Mouse (Mus musculus) stomach, postnatal 0 days (tissue): ENCODE data around the gene C4bp. TPM values are rescaled to one million over a fixed set of nuclear protein-coding genes. Genes with fewer than 3 reads are reported as not detected.

ENCODE experiments used
- ATAC-seq: fragments of 200-750 bp; cut with Nextera tagmentation; 2 replicates; pipeline ENCODE4 v1.8.0; 2017; ENCODE audit not compliant: low FRiP score, low TSS enrichment
- DNase-seq: peaks from one replicate; pipeline ENCODE4 v3.0.0-alpha.2; 2016; ENCODE audit warnings: low spot score
- H3K27ac ChIP-seq: fragments of 300-500 bp; sonication (generic); replicated peaks from 2 replicates; pipeline ENCODE4 v1.5.1; 2014; ENCODE audit warnings: mild to moderate bottlenecking, control low read depth
- H3K27me3 ChIP-seq: fragments of 300-500 bp; sonication (generic); 2 replicates; pipeline ENCODE4 v1.6.1; 2014; ENCODE audit warnings: low read length; ENCODE audit not compliant: control insufficient read depth, insufficient read depth
- H3K36me3 ChIP-seq: fragments of 300-500 bp; sonication (generic); 2 replicates; pipeline ENCODE4 v1.6.1; 2014; ENCODE audit warnings: low read length, mixed read lengths; ENCODE audit not compliant: control insufficient read depth, insufficient read depth
- H3K4me1 ChIP-seq: fragments of 300-500 bp; sonication (generic); replicated peaks from 2 replicates; pipeline ENCODE4 v1.6.1; 2014; ENCODE audit warnings: antibody characterized with exemption; ENCODE audit not compliant: control insufficient read depth, insufficient read depth
- H3K4me2 ChIP-seq: fragments of 300-500 bp; sonication (generic); replicated peaks from 2 replicates; pipeline ENCODE4 v1.6.1; 2014; ENCODE audit warnings: low read depth, mild to moderate bottlenecking, control low read depth, moderate library complexity
- H3K4me3 ChIP-seq: fragments of 300-500 bp; sonication (generic); 2 replicates; pipeline ENCODE4 v1.5.1; 2014; ENCODE audit warnings: low read depth, low read length, control low read depth
- H3K9ac ChIP-seq: fragments of 300-500 bp; sonication (generic); 2 replicates; pipeline ENCODE4 v1.6.1; 2014; ENCODE audit warnings: mild to moderate bottlenecking, low read length, control low read depth, mixed read lengths
- H3K9me3 ChIP-seq: fragments of 300-500 bp; sonication (generic); 2 replicates; pipeline ENCODE4 v1.6.1; 2016; ENCODE audit warnings: low read length; ENCODE audit not compliant: control insufficient read depth
- CTCF ChIP-seq: IDR thresholded peaks from 2 replicates; pipeline ENCODE4 v1.5.1; 2016; ENCODE audit warnings: antibody characterized with exemption, low read depth, mild to moderate bottlenecking, moderate library complexity
- EP300 ChIP-seq: optimal IDR thresholded peaks from 2 replicates; pipeline ENCODE3; 2016; ENCODE audit warnings: antibody characterized with exemption
- WGBS: fragments of 180-500 bp; shearing (Covaris S2); extraction: QIAGEN DNeasy Blood & Tissue Kit; methylation state at CpG from one replicate; pipeline ENCODE4 v1.1.7; 2014; 5-methylcytosine and 5-hydroxymethylcytosine counted together
- polyA plus RNA-seq: library from polyadenylated mRNA; unstranded; fragments of >200 nt; fragmentation: Nextera tagmentation; extraction: Ambion mirVana; gene quantifications from 2 replicates; pipeline ENCODE4 v1.2.1, GENCODE M21; 2015

Gene C4bp
- polyA plus RNA-seq: 0.91 and 1.5 TPM in 2 replicates

DNA sequence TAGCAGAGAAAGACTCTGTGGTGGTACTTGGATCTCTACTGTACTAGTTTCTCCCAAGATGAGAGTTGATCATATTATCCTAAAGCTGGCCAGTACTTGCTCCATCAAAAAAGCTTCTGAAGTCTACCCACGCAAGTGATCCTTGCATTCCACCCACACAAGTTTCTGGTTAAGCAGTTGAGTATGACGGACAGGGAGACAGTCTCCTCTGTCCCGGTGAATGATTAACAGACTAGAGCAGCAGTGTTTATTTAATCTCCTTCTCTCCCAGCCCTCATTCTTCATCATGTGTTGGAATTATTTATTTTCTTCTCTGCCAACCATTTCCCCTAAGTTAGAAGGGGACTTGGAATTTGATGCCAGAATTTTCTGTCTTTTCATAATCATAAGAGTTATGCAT is at the start of gene C4bp:
Gene C4bp (minus strand): TSS at position 179 of the 400 bp plus-strand sequence.
- peak; percentile 74; the same call in 1 of the 2 replicates for ATAC-seq
- TF ChIP-seq EP300 (no peak), CTCF (no peak)
- Histone ChIP-seq H3K4me3 (no peak within 1 kb of the TSS), H3K27me3 (no peaks in the 10 kb centered on the region), H3K9ac (no peak within 1 kb of the TSS), H3K9me3 (no peaks in the 10 kb centered on the region), H3K4me1 (no peaks in the 10 kb centered on the region), H3K27ac (no peak within 1 kb of the TSS), H3K36me3 (no peaks in the 10 kb centered on the region), H3K4me2 (no peak within 1 kb of the TSS)
- no peak for DNase-seq
- 23% methylated on average over 3 of the region's 3 CpGs for WGBS

DNA sequence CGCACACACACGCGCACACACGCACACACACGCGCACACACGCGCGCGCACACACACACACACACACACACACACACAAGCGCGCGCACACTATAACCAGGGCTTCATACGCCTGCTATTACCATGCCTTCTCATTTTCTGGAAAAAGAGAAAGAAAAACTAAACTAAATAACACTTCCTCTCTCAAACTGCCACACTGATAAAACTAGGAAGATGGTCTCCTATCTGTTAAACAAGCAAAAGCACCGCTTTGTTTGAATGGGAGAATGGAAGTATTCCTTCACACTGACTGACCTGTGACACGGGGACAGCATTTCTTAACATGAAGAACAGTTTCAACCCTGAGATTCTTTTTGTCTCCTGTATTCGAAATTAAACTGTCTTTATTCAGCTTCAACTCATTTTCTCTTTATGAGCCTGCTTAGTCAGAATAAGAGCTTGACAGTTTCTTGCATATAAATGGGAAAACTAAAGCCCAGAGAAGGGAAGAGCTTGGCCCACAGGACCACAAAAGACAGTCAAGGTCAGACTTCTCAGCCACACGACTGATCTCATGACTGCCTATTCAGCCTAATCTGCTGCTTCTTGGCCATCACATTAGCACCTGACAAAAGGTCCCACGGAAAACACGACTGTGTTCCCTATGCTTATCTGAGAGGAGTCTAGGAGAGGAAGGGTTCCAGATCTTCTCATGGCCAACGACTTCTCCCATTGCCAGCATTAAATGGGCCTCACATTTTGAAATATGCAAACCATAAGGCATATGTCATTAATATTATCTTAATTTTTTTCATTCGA is 49.0 kb upstream of the C4bp start:
- Histone ChIP-seq H3K4me1 (no peaks in the 10 kb centered on the region), H3K4me3 (no peak overlapping the region), H3K4me2 (no peak overlapping the region), H3K36me3 (peaks cover 4% of the 10 kb centered on the region; the same call in 1 of the 2 replicates), H3K9ac (no peak overlapping the region), H3K27me3 (no peaks in the 10 kb centered on the region), H3K27ac (no peak overlapping the region), H3K9me3 (no peaks in the 10 kb centered on the region)
- 90% methylated on average over 22 of the region's 22 CpGs for WGBS
- DNase-seq: no peak
- TF ChIP-seq EP300 (no peak), CTCF (no peak)
- ATAC-seq: no peak

DNA sequence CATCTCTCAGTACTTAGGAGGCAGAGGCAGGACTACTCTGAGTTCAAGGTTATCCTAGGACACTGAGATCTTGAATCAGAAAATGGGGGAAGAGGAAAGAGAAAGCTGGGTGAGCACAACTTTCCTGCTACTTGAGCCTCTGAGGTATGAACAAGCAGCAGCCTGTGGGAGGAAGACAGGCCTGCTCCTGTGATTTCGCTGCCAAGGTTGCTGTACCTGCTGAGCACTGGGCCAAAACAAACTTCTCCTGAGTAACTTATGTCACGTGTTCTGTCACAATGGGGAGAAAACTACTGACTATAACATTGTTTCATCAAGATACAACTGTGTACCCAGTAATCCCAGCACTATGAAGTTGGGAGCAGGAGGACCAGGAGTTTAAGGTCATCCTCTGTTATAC is 42.2 kb upstream of the C4bp start:
- Histone ChIP-seq H3K4me3 (no peak overlapping the region), H3K27me3 (no peaks in the 10 kb centered on the region), H3K9me3 (no peaks in the 10 kb centered on the region), H3K4me2 (no peak overlapping the region), H3K27ac (0 out of 2 replicates have a peak overlapping the region, but pooled peaks have one; percentile 24), H3K4me1 (no peaks in the 10 kb centered on the region), H3K9ac (no peak overlapping the region), H3K36me3 (peaks cover 24% of the 10 kb centered on the region)
- ATAC-seq (peak; percentile 66), DNase-seq (peak; percentile 34)
- 61% methylated on average over 2 of the region's 2 CpGs for WGBS
- TF ChIP-seq EP300 (no peak), CTCF (no peak)

DNA sequence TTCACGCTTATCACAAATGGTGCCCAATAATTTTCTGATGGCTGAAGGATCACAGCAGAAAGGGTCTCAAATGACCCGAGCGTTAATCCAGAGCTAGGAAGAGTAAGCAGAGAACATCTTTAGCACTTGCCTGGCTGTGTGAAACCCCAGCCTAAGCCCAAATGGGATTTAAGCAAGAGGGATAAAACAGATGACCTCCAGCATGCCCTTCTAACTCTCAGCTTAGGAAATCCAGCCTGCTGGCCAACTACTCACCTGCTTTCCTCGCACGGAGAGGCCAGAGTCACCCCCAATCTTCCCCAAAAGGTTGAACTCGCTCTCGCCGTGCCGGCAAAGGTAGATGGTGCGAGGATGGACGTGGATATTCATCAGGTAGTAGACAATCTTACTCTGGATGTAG is 40.5 kb upstream of the C4bp start:
- H3K4me1 ChIP-seq: no peaks in the 10 kb centered on the region
- no peaks in the 10 kb centered on the region for H3K27me3 ChIP-seq
- H3K9ac ChIP-seq: no peak overlapping the region
- ATAC-seq: no peak
- peaks cover 24% of the 10 kb centered on the region for H3K36me3 ChIP-seq
- H3K4me2 ChIP-seq: no peak overlapping the region
- DNase-seq: no peak
- H3K27ac ChIP-seq: no peak overlapping the region
- TF ChIP-seq CTCF (no peak), EP300 (no peak)
- no peaks in the 10 kb centered on the region for H3K9me3 ChIP-seq
- H3K4me3 ChIP-seq: no peak overlapping the region
- 98% methylated on average over 11 of the region's 11 CpGs for WGBS

DNA sequence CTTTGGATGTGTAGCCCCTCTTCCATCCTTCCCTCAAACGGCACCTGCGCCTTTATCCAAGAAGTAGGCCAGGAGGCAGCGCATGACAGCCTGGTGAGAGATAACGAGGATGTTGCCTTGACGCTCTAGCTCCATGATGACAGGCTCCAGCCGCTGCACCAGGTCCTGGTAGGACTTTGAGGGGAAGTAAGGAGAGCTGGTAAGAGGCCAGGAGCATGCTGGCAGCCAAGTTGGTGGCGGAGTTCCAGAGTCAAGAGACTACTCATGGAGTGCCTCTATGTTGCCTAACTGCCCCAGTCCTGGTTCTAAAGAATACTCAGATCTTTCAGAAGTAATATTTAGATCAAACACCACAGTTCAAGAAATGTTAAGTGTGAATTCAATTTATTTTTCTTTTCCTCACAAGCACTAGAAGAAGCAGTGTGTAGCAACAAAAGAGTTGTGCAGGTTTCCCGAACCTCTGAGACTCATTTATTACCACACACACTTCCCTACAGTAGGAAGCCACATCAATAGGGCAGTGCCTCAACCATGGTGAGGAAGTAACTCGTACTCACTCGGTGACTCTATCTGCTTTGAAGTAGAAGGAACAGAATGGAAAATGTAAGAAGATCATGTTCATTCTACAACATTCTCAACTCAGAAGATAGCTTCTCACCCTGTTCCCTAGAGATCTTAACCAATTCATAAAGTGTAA is 38.7 kb upstream of the C4bp start:
- H3K27me3 ChIP-seq: no peaks in the 10 kb centered on the region
- 93% methylated on average over 10 of the region's 10 CpGs for WGBS
- TF ChIP-seq EP300 (no peak), CTCF (no peak)
- no peak overlapping the region for H3K27ac ChIP-seq
- DNase-seq (no peak), ATAC-seq (no peak)
- H3K4me1 ChIP-seq: no peaks in the 10 kb centered on the region
- no peak overlapping the region for H3K4me3 ChIP-seq
- H3K9ac ChIP-seq: no peak overlapping the region
- no peak overlapping the region for H3K4me2 ChIP-seq
- peaks cover 17% of the 10 kb centered on the region for H3K36me3 ChIP-seq
- H3K9me3 ChIP-seq: no peaks in the 10 kb centered on the region

DNA sequence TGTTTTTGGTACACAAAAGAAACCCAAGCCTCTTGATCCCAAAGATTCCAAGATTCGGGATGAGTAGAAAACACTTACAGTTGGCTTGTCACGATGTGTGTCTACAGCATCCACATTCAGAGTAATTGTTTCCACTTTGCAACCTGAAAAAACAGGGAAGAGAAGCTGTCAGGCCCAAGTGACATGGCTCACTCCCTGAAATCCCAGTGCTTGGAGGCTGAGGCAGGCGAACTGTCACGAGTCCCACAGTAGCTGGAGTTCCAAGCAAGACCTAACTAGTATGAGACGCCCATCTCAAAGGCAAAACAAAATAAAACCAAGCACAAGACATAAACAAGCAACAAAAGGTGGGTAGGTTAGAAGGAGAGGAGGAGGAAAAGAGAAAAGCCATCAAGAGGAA is 37.2 kb upstream of the C4bp start:
- Histone ChIP-seq H3K9ac (no peak overlapping the region), H3K4me1 (no peaks in the 10 kb centered on the region), H3K9me3 (no peaks in the 10 kb centered on the region), H3K27ac (no peak overlapping the region), H3K4me2 (no peak overlapping the region), H3K36me3 (peaks cover 17% of the 10 kb centered on the region), H3K27me3 (no peaks in the 10 kb centered on the region), H3K4me3 (no peak overlapping the region)
- TF ChIP-seq CTCF (no peak), EP300 (no peak)
- ATAC-seq (no peak), DNase-seq (no peak)
- WGBS: 94% methylated on average over 5 of the region's 5 CpGs
